Mouse (Mus musculus): Measurements from ENCODE around the gene Izumo1r. TPM values are rescaled to one million over a fixed set of nuclear protein-coding genes. Genes with fewer than 3 reads are reported as not detected.

The Izumo1r gene
- not detected for total RNA-seq (2023)

GRCm38 (mm10) chr9:14903581-14904378 lies at the start of gene Izumo1r:
TSS of gene Izumo1r (minus strand) at chr9:14903949.

DNA sequence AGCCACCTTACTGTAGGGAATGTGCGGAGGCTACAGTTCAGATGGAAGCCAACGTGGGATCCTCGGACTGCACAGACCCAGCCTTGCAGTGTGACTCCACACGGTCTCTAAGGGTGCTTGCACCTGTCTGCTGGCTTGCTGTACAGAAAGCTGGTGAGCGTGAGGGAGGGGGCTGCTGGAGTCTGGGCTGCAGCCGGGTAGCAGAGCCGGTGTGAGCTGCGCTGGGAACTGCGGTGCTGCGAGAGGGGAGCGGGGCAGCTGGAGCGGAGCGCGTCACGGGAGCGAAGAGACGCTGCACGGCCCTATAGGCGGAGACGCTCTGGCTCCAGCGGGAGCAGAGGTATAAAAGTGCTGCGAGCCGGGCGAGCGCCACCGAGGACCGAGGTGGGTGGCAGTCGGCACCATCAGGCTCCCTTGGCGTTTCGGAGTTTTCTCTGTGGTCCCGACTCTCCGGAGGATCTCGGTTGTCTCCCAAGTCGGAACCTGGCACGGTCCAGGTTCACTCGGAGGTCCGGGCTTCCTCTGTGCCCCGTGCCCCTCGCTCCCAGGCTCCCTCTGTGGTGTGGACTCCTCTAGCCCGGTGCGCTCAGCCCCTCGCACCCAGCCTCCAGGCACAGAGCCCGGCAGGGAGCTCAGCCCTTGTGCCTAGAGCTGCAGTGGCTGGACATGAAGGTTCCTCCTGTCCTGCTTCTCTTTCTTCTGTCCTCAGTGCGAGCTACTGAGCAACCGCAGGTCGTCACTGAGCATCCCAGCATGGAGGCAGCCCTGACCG lies 43.7 kb downstream of the Izumo1r start, which contains the start of gene Gpr83:
Gene Gpr83, plus strand, starts transcription at position 343 of the 772 bp plus-strand sequence.

Other genes with a start within 250 kb of the Izumo1r start
- gene Piwil4, start 163.2 kb downstream of the Izumo1r start, total RNA-seq (2023) = not detected
- gene Fut4, start 151.6 kb downstream of the Izumo1r start, total RNA-seq (2023) = 1 to 10 TPM; 7.8 to 9.3 TPM
- gene 1700012B09Rik, start 132.9 kb downstream of the Izumo1r start, total RNA-seq (2023) = 1 to 10 TPM; 2.1 to 3.0 TPM
- 10 to 100 TPM; 27.7 to 28.7 TPM for gene Mre11a, start 119.3 kb downstream of the Izumo1r start, total RNA-seq (2023)
- 10 to 100 TPM; 11.4 to 14.9 TPM for gene Ankrd49, start 119.1 kb downstream of the Izumo1r start, total RNA-seq (2023)
- gene Gpr83, start 43.7 kb downstream of the Izumo1r start, total RNA-seq (2023) = not detected
- gene Panx1, start 141.5 kb upstream of the Izumo1r start, total RNA-seq (2023) = 10 to 100 TPM in 1 of 2 experiments, 1 to 10 TPM in 1; 8.6 to 12.4 TPM
- not detected for gene Hephl1, start 208.2 kb upstream of the Izumo1r start, total RNA-seq (2023)